Mouse (Mus musculus): Measurements from ENCODE around the gene Ivd. TPM values are rescaled to one million over a fixed set of nuclear protein-coding genes. Genes with fewer than 3 reads are reported as not detected.

The Ivd gene
- polyA plus RNA-seq (2016; fragmentation: Nextera tagmentation; extraction: Ambion mirVana): 67.2 and 82.4 TPM in 2 replicates

DNA sequence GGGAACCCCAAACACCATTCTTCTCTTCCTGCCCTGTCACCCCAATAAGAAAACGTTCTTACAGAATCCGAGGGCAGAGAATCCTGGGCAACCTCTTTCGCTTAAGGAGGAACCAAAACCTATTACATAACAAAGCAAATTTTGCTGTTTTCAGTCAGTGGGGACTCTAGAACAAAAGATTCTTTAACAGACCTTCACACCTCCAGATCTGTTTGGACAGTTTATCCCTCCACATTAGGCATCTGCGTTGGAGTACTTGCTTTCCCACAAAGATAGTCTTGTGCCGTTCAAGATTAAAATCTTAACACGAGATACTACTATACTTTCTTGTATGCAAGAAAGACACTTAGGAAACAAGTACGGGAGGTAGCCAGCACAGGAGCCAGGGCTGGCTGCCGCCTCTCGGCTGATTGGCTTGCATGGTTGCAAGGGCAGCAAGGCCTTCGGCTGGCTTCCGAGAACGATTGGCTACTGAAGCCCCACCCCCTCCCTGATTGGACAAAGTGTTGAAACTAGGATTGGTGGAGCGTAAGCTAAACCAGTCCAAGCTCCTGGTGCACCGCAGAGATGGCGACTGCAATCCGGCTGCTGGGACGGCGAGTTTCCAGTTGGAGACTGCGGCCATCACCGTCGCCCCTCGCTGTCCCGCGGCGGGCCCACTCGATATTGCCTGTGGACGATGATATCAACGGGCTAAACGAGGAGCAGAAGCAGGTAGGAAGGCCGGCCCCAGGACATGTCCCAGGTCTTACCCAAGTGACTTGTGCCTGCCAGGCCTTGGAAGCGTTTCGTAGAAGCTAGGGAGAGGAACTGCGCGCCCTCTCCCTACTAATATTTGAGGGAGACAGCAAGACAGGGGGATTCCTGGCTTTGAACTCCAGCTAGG is at the start of gene Ivd:
Ivd (plus strand) TSS at position 501 of the 886 bp plus-strand sequence.
- Histone ChIP-seq H3K27ac (peak within 1 kb of the TSS; percentile 89), H3K27me3 (ENCODE audit: insufficient read depth, poor library complexity, severe bottlenecking) (no peaks in the 10 kb centered on the region), H3K9me3 (no peaks in the 10 kb centered on the region), H3K4me3 (peak within 1 kb of the TSS; percentile 74), H3K4me1 (peaks cover 15% of the 10 kb centered on the region; the same call in 1 of the 2 replicates), H3K36me3 (no peaks in the 10 kb centered on the region)
- DNase-seq (ENCODE audit: low spot score): peak; percentile 97
- under 1% methylated on average over 34 of the region's 34 CpGs for WGBS

DNA sequence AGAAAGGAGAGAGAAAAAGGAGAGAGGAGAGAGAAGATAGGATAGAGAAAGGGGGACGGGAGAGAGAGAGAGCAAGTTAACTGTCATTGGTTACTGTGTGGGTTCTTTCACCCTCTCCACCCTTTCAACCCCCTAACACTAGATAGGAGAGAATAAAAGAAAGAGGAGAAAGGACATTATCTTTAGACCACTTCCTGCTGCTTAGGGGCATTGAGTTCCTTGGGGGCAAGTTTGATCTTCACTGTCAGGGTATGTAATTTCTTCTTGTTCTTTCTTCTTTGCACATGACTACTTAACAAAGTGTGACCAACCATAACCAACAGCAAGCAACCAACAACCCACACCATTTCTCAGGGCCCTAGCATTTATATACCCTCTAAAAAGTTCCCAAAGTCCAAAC is 49.0 kb upstream of the Ivd start:
- WGBS: 56% methylated on average over 1 of the region's 1 CpGs
- no peaks in the 10 kb centered on the region for H3K27me3 ChIP-seq (ENCODE audit: insufficient read depth, poor library complexity, severe bottlenecking)
- peaks cover 18% of the 10 kb centered on the region for H3K4me1 ChIP-seq
- H3K36me3 ChIP-seq: peaks cover 19% of the 10 kb centered on the region
- no peak overlapping the region for H3K27ac ChIP-seq
- no peak for DNase-seq (ENCODE audit: low spot score)
- no peak overlapping the region for H3K4me3 ChIP-seq
- no peaks in the 10 kb centered on the region for H3K9me3 ChIP-seq

DNA sequence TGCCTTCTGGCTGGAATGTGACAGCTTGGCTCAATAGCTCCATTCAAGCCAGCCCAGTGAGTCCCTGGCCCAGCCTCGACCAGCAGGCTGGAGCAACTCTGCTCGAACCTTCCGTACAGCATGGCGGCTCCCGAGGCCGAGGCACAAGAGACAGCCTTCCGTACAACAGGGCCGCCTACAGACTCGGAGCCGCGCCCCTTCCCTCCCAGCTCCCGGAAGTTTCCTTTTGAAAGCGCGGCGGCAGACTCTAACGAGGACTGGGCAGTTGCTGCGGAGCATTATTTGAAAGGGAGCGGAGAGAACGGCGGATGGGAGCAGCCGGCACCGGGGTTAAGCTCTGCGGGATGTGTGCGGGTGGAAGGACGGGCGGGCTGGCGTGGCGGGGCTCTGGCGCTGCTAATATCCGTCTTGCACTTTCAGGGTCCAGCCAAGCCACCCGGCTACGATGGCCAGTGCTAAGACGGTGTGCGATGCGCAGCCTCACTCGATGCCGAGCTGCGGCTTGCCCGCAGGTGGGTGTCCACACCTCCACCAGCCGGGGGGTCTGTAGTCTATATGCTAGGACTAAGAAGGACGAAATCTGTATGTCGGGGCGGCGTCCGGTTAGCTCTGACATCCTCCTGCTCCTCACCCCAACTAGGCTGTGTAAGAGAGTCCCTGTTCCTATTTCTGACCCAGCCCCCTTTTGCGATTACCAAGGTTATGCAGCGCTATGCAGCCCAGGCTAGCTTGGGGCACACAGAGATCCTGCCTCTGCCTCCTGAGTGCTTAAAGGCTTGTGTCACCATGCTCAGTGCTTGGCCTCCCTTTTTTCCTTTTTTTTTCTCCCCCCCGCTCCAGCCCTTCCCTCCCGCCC is 47.5 kb upstream of the Ivd start, which contains the start of gene Knstrn:
Knstrn (plus strand) TSS at position 23 of the 856 bp plus-strand sequence.
- Histone ChIP-seq H3K27ac (peak within 1 kb of the TSS; percentile 88), H3K4me3 (peak within 1 kb of the TSS; percentile 85), H3K27me3 (ENCODE audit: insufficient read depth, poor library complexity, severe bottlenecking) (no peaks in the 10 kb centered on the region), H3K4me1 (peaks cover 18% of the 10 kb centered on the region), H3K9me3 (no peaks in the 10 kb centered on the region), H3K36me3 (peaks cover 34% of the 10 kb centered on the region)
- WGBS: under 1% methylated on average over 49 of the region's 49 CpGs
- DNase-seq (ENCODE audit: low spot score): peak; percentile 96

DNA sequence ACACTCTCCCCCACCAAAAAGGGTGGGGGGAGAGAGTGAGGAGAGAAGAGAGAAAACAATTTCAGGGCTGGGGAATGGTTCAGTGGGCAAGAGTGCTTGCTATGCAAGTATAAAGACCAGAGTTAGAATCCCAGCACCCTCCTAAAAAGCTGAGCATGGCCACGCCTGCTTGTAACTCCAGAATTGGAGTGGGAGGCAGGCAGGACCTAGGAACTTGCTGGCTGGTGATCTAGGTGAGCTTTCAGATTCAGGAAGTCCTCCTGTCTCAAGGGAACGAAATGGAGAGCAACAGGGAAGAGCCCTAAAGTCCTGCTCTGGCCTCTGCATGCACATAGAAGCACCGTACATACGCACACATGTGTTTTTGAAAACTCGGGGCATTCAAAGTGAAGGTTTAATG is 39.0 kb upstream of the Ivd start:
- no peaks in the 10 kb centered on the region for H3K27me3 ChIP-seq (ENCODE audit: insufficient read depth, poor library complexity, severe bottlenecking)
- H3K4me3 ChIP-seq: no peak overlapping the region
- WGBS: 87% methylated on average over 5 of the region's 5 CpGs
- no peak for DNase-seq (ENCODE audit: low spot score)
- H3K9me3 ChIP-seq: no peaks in the 10 kb centered on the region
- no peaks in the 10 kb centered on the region for H3K4me1 ChIP-seq
- no peak overlapping the region for H3K27ac ChIP-seq
- peaks cover 82% of the 10 kb centered on the region for H3K36me3 ChIP-seq

DNA sequence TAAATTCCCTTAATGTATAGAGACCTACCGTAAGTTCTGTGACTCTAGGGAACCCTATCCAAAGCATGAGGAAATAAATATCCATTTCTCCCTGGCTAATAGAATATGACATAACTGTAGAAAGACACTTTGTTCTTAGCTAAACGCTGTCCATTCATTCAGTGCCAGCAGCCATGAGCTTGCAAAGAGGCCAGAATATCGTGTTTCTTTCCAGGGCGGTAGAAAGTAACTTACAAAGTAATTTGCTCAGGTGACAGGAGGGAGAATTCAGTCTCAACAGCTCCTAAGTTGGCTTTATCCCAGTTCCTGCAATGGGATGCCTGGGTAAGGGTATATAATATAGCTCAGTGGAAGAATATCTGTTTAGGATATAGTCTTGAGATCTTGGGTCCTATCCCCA is 37.4 kb upstream of the Ivd start:
- Histone ChIP-seq H3K9me3 (no peaks in the 10 kb centered on the region), H3K27ac (no peak overlapping the region), H3K4me3 (no peak overlapping the region), H3K27me3 (ENCODE audit: insufficient read depth, poor library complexity, severe bottlenecking) (no peaks in the 10 kb centered on the region), H3K4me1 (no peaks in the 10 kb centered on the region), H3K36me3 (peaks cover 81% of the 10 kb centered on the region)
- peak; percentile 19 for DNase-seq (ENCODE audit: low spot score)
- 97% methylated on average over 4 of the region's 4 CpGs for WGBS

DNA sequence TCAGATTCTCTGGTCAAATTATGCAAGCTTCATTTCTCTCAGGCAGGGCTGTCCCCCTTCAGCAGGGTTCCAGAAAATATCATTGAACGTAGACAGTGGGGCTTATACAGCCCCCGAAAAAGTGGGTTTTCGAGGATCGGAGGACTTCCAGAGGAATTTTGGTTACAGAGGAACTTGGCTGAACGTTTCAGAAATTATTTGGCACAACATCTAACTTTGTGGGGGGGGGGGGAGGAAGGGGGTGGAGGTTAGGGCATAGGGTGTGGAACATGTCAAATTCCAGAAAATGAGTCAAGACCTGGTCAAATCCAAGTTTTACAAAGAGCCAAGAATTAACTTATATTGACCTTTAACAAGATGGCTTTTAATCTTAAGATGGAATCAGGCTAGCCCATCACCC is 32.7 kb upstream of the Ivd start:
- no peaks in the 10 kb centered on the region for H3K4me1 ChIP-seq
- 91% methylated on average over 5 of the region's 5 CpGs for WGBS
- no peaks in the 10 kb centered on the region for H3K27me3 ChIP-seq (ENCODE audit: insufficient read depth, poor library complexity, severe bottlenecking)
- no peak overlapping the region for H3K27ac ChIP-seq
- no peaks in the 10 kb centered on the region for H3K9me3 ChIP-seq
- no peak for DNase-seq (ENCODE audit: low spot score)
- no peak overlapping the region for H3K4me3 ChIP-seq
- H3K36me3 ChIP-seq: peaks cover 98% of the 10 kb centered on the region

DNA sequence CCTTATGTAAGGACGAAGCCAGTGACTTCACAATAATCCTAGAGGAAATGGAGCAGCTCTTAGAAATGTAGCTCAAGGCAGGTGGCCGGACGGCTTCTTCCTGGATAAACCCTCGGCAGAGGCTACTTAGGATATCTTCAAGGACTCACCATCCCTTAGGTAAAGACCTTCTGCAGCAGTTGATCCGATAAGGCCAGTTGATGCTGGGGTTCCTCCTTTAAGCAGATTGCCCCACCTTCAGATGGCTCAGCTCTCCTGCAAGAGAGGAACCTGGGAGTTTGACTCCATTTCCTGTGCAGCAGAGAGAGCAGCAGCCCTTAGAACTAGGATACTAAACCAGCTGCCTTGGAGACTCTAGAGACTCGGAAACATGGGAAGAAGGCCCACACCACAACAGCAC is 27.7 kb upstream of the Ivd start:
- no peaks in the 10 kb centered on the region for H3K9me3 ChIP-seq
- no peak for DNase-seq (ENCODE audit: low spot score)
- H3K4me1 ChIP-seq: peaks cover 17% of the 10 kb centered on the region; the same call in 1 of the 2 replicates
- H3K4me3 ChIP-seq: no peak overlapping the region
- H3K27me3 ChIP-seq (ENCODE audit: insufficient read depth, poor library complexity, severe bottlenecking): no peaks in the 10 kb centered on the region
- WGBS: 92% methylated on average over 6 of the region's 6 CpGs
- peaks cover 70% of the 10 kb centered on the region for H3K36me3 ChIP-seq
- no peak overlapping the region for H3K27ac ChIP-seq

DNA sequence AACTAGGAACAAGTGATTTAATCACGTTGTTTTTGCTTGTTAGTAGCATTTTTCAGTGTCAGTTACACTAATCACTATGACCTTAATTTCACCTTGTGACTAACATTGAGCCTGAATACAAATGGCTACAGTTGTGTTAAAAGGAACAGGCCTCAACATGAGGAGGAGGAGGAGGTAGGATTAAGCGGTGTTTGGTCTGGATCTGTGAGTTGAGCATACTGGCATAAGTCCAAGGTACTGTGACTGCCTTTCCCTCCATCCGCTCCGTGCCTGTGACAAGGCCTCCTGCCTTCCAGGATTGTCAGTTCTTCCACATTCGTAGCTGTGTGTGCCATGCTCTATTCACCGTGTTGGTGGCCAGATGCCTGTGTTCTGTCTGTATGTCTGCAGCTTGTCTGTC is 26.6 kb upstream of the Ivd start:
- WGBS: 80% methylated on average over 6 of the region's 6 CpGs
- Histone ChIP-seq H3K27ac (no peak overlapping the region), H3K4me1 (peaks cover 17% of the 10 kb centered on the region; the same call in 1 of the 2 replicates), H3K9me3 (no peaks in the 10 kb centered on the region), H3K36me3 (peaks cover 59% of the 10 kb centered on the region), H3K4me3 (no peak overlapping the region), H3K27me3 (ENCODE audit: insufficient read depth, poor library complexity, severe bottlenecking) (no peaks in the 10 kb centered on the region)
- DNase-seq (ENCODE audit: low spot score): no peak

DNA sequence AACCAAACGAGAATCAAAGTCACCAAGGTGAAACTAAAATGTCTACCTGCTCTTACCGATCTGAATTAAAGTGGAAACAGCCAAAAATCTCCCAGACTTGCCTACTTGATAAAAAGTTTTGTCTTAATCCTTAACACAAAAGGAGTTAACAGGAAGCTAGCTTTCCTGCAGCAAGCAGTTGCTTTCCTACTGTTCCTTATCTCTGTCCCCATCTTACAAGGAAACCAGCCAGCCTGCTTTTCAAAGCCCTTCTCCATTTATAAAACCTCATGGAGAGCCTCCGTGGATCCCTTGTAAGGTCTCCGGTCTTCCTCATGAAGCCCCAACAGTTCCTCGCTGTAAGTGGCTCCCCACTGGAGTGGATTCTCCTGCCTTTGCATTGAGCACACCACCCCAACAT is 23.4 kb upstream of the Ivd start:
- WGBS: 30% methylated on average over 5 of the region's 5 CpGs
- DNase-seq (ENCODE audit: low spot score): no peak
- Histone ChIP-seq H3K27ac (no peak overlapping the region), H3K4me1 (peaks cover 20% of the 10 kb centered on the region), H3K4me3 (no peak overlapping the region), H3K36me3 (peaks cover 27% of the 10 kb centered on the region), H3K9me3 (no peaks in the 10 kb centered on the region), H3K27me3 (ENCODE audit: insufficient read depth, poor library complexity, severe bottlenecking) (no peaks in the 10 kb centered on the region)

DNA sequence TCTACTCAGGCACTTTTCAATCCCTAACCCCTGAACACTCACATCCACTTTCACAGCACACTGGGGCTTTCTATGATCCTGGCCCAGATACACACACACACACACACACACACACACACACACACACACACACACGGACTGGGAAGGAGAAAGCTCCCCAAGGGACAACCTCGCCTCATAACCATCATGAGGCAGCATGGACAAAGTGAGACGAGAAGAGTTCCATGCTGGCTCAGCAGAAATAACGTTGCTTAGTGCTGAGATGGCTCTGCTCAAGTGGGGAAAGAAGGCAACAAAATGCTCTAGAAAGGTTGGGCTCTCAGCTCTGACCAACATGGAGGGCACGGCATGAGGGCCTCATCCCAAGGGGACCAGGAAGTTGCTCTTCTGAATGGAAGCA is 20.6 kb upstream of the Ivd start:
- H3K36me3 ChIP-seq: no peaks in the 10 kb centered on the region
- 65% methylated on average over 5 of the region's 5 CpGs for WGBS
- DNase-seq (ENCODE audit: low spot score): no peak

DNA sequence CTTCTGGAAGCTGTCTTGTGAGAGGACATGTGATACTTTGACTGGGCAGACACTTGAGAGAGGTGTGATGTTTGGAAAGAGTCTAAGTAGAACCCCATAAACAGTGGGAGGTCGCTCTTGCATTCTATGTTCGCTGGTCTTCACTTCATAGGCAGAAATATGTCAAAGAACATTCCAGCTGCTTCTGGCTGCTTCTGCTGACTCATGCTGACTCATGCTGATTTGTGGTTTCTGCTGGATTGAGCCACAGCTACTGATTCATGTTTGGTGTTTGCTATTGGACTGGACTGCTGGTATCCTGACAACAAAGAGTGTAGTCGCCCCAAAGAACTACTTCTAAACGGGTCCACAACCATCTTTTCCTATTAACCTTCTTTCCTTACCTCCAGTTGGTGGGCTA is 20.0 kb upstream of the Ivd start:
- Histone ChIP-seq H3K27me3 (ENCODE audit: insufficient read depth, poor library complexity, severe bottlenecking) (no peaks in the 10 kb centered on the region), H3K4me3 (no peak overlapping the region), H3K27ac (no peak overlapping the region), H3K36me3 (no peaks in the 10 kb centered on the region), H3K9me3 (no peaks in the 10 kb centered on the region), H3K4me1 (peaks cover 26% of the 10 kb centered on the region)
- DNase-seq (ENCODE audit: low spot score): peak; percentile 84
- 83% methylated on average over 4 of the region's 4 CpGs for WGBS

More for the DNA sequence above, 20.6 kb upstream of the Ivd start:
- H3K4me1 ChIP-seq: peaks cover 23% of the 10 kb centered on the region
- H3K27me3 ChIP-seq (ENCODE audit: insufficient read depth, poor library complexity, severe bottlenecking): no peaks in the 10 kb centered on the region
- H3K27ac ChIP-seq: no peak overlapping the region
- no peaks in the 10 kb centered on the region for H3K9me3 ChIP-seq
- no peak overlapping the region for H3K4me3 ChIP-seq

DNA sequence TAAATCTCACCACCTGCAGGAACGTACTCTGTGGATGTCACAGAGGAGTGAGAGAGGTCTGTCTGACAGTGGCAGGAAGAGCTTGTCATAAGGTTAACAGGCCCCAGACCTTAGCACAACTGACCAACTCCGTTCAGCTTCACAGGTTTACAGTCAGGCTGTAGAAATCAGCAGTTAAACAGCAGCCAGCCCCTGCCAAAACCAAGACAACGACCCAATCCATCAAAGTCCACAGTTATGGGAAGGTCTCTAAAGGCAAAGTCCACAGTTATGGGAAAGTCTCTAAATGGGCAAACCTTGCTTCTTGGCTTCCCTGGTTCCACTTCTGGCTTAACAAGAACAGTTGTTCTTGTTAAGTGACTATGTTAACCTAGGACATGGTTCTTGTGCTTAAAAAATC is 17.3 kb upstream of the Ivd start:
- H3K4me1 ChIP-seq: peaks cover 9% of the 10 kb centered on the region
- 75% methylated on average over 3 of the region's 3 CpGs for WGBS
- no peaks in the 10 kb centered on the region for H3K36me3 ChIP-seq
- no peak overlapping the region for H3K27ac ChIP-seq
- no peak overlapping the region for H3K4me3 ChIP-seq
- H3K9me3 ChIP-seq: no peaks in the 10 kb centered on the region
- no peaks in the 10 kb centered on the region for H3K27me3 ChIP-seq (ENCODE audit: insufficient read depth, poor library complexity, severe bottlenecking)
- no peak for DNase-seq (ENCODE audit: low spot score)

DNA sequence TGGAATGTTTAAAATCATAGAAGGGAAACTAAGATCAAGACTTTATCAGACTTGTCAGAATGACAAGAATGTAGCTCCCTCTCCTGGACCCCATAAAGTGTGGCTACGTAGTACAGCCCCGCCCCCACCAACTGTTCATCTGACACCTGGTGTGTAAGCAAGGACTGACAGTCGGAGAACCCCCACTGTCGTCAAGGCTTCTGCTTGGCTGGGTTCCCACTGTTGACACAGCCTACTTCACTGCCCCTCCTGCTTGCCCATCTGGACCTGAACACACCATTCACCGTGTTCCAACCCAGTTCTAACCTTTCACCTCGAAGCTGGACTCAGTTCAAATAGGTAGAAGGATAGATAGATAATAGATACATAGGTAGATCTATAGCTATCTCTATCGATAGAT is 15.5 kb upstream of the Ivd start:
- Histone ChIP-seq H3K4me3 (no peak overlapping the region), H3K4me1 (peaks cover 5% of the 10 kb centered on the region; the same call in 1 of the 2 replicates), H3K27me3 (ENCODE audit: insufficient read depth, poor library complexity, severe bottlenecking) (no peaks in the 10 kb centered on the region), H3K36me3 (no peaks in the 10 kb centered on the region), H3K27ac (no peak overlapping the region), H3K9me3 (no peaks in the 10 kb centered on the region)
- 50% methylated on average over 7 of the region's 7 CpGs for WGBS
- no peak for DNase-seq (ENCODE audit: low spot score)

Measured in heart, embryonic 10.5 days (tissue).